Mouse (Mus musculus): ENCODE measurements around the gene Gm8247. TPM values are rescaled to one million over a fixed set of nuclear protein-coding genes. Genes with fewer than 3 reads are reported as not detected.

Gm8247 gene
- not detected for polyA plus RNA-seq (2014; fragmentation: Illumina TruSeq; extraction: RNeasy Lipid Tissue Mini Kit (QIAGEN cat#74804); ENCODE audit: low read depth, low replicate concordance)

GRCm38 (mm10) chr14:44582853-44583252 is at the start of gene Gm8247:
TSS of gene Gm8247 (plus strand) at chr14:44583153.

DNA sequence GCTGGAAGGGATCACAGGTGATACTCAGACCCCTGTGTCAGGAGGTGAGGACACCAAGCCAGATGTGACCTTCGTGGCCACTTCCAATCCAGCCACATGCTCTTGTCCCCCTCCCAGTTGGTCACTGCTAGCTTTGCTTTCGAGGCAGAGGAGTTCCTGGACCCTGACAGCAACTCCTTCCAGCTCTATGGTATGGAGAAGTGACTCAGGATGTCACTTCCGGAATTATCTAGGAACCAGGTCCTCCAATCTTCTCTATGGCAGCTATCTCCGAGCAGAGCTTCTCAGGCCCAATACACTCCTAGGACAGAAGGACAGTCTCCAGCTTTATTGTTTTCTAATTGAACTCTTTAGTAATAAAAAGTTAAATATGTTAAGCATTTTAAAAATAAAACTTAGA is 44.8 kb downstream of the Gm8247 start, which contains the start of gene Gm5624:
Gene Gm5624, minus strand, starts transcription at position 202 of the 400 bp plus-strand sequence.

Other genes with a start within 250 kb of the Gm8247 start
- not detected for gene Gm5930, start 244.6 kb upstream of the Gm8247 start, polyA plus RNA-seq (2014; fragmentation: Illumina TruSeq; extraction: RNeasy Lipid Tissue Mini Kit (QIAGEN cat#74804); ENCODE audit: low read depth, low replicate concordance)
- not detected for gene Gm8229, start 217.8 kb upstream of the Gm8247 start, polyA plus RNA-seq (2014; fragmentation: Illumina TruSeq; extraction: RNeasy Lipid Tissue Mini Kit (QIAGEN cat#74804); ENCODE audit: low read depth, low replicate concordance)
- not detected for gene Gm3371, start 172.5 kb upstream of the Gm8247 start, polyA plus RNA-seq (2014; fragmentation: Illumina TruSeq; extraction: RNeasy Lipid Tissue Mini Kit (QIAGEN cat#74804); ENCODE audit: low read depth, low replicate concordance)
- not detected for gene Gm8232, start 149.5 kb upstream of the Gm8247 start, polyA plus RNA-seq (2014; fragmentation: Illumina TruSeq; extraction: RNeasy Lipid Tissue Mini Kit (QIAGEN cat#74804); ENCODE audit: low read depth, low replicate concordance)
- not detected for gene BC061237, start 90.7 kb upstream of the Gm8247 start, polyA plus RNA-seq (2014; fragmentation: Illumina TruSeq; extraction: RNeasy Lipid Tissue Mini Kit (QIAGEN cat#74804); ENCODE audit: low read depth, low replicate concordance)
- not detected for gene Gm17093, start 64.9 kb upstream of the Gm8247 start, polyA plus RNA-seq (2014; fragmentation: Illumina TruSeq; extraction: RNeasy Lipid Tissue Mini Kit (QIAGEN cat#74804); ENCODE audit: low read depth, low replicate concordance)
- not detected for gene Gm5624, start 44.8 kb downstream of the Gm8247 start, polyA plus RNA-seq (2014; fragmentation: Illumina TruSeq; extraction: RNeasy Lipid Tissue Mini Kit (QIAGEN cat#74804); ENCODE audit: low read depth, low replicate concordance)
- gene Gm8257, start 123.3 kb downstream of the Gm8247 start, polyA plus RNA-seq (2014; fragmentation: Illumina TruSeq; extraction: RNeasy Lipid Tissue Mini Kit (QIAGEN cat#74804); ENCODE audit: low read depth, low replicate concordance) = not detected
- not detected for gene Gm8267, start 167.2 kb downstream of the Gm8247 start, polyA plus RNA-seq (2014; fragmentation: Illumina TruSeq; extraction: RNeasy Lipid Tissue Mini Kit (QIAGEN cat#74804); ENCODE audit: low read depth, low replicate concordance)

Measured in adrenal gland, adult 10 weeks (tissue).